Mouse (Mus musculus) liver, embryonic 14.5 days (tissue): ENCODE data around the gene Cyp27a1.

Experiments
- CTCF ChIP-seq: IDR thresholded peaks from 2 replicates; pipeline ENCODE4 v1.5.1; 2016; ENCODE audit warnings: antibody characterized with exemption, low read depth, control low read depth
- EP300 ChIP-seq: IDR thresholded peaks from 2 replicates; pipeline ENCODE4 v1.6.1; 2016; ENCODE audit warnings: antibody characterized with exemption, low read depth

DNA sequence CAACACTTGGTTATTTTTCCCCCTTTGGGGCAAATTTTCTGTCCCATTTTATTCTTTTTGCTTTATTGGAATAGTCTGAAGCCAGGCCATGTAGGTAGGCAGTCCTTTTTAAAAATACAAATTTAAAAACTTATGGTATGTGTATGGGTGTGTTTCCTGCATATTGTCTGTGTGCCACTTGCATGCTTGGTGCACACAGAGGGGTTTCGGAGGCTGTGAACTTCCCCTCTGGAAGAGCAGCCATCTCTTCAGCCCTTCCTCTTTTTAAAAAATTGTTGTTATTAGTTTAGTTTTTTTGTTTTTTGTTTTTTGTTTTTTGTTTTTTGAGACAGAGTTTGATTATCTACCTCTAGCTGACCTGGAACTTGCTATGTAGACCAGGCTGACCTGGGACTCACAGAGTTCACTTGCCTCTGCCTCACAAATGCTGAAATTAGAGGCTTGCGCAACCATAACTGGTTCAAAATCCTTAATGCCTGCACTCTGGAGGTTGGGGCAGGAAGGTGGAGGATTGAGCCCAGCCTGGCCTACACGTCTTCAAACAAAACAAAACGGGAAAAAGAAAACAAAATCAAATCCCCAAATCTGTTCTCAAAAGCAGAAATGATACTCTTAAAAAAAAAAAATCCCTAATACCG is 794 bp upstream of the Cyp27a1 start:
- TF ChIP-seq CTCF (no peak), EP300 (no peak)
